Mouse (Mus musculus) urinary bladder, postnatal 4 days (tissue): ENCODE data around the gene 1810065E05Rik.

ENCODE experiments used
- DNase-seq, 2 experiments: peaks; one replicate each; pipeline ENCODE4 v3.0.0; 2021 to 2022; ENCODE audit warnings: low spot score in 2 of 2

Gene 1810065E05Rik

GRCm38 (mm10) chr11:58420815-58421214 is at the start of gene 1810065E05Rik:
Gene 1810065E05Rik (plus strand): TSS chr11:58421111.
- no peak for DNase-seq

DNA sequence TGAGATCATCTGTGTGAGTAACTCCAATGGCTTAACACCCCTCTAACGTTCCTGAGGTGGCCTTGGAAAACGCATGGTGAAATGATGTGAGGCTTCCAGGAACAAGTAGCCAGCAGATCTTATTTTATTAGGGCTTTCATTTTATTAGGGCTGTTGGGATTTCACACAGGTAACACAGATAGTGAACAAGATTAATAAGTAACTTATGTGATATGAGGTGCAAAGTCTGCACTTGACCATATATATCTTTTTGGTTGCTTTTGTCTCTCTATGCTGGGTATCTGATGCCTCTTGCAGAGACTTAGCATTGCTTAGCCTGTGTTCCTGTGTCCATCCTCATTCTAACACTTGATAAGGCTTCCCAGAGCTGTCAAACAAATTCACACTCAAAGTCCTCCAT is 43.6 kb upstream of the 1810065E05Rik start:
- no peak for DNase-seq

GRCm38 (mm10) chr11:58377686-58378085 is 43.2 kb upstream of the 1810065E05Rik start:
- DNase-seq, result no peak

GRCm38 (mm10) chr11:58378763-58379278 is 42.1 kb upstream of the 1810065E05Rik start, which contains the start of gene Lypd8:
Gene Lypd8 (plus strand): TSS chr11:58379043.
- DNase-seq, result no peak

DNA sequence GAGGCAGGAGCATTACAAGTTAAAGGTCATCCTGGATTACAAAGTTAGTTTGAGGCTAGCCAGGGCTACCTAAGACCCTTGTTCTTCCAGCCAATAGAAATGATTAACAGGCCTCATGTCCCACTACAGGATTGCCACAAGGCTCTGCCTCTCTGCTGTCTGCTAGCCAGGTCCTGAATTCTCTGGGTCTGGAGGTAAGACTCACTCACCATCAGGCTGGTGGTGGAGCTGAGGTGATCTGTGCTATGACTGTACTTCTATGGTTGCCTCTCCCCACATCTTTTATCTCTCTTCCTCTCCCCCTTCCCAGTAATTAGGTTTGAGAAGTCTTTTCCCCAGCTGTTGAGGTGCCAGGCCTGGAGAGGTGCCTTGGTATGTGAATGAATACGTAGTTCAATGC is 41.4 kb upstream of the 1810065E05Rik start:
- no peak for DNase-seq

GRCm38 (mm10) chr11:58382471-58382870 is 38.4 kb upstream of the 1810065E05Rik start:
- DNase-seq, result no peak

GRCm38 (mm10) chr11:58399985-58400645 is 20.8 kb upstream of the 1810065E05Rik start:
- no peak for DNase-seq

DNA sequence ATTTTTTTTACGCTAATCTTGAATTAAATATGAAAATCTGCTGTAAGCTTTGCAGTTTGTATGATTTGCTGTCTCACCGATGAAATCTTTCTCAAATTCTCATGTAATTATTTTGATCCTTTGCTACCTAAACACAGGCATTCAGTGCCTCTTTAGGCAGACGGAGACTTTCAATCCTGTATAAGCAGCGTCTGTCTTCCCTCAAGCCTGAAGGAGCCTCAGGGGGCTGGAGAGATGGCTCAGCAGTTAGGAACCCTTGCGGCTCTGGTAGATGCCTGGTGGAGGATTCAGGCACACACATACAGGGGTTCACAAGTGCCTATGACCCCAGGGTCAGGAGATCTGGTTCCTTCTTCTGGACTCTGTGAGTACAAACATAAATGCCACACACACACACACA is 20.3 kb upstream of the 1810065E05Rik start:
- no peak for DNase-seq

GRCm38 (mm10) chr11:58408066-58408465 is 12.8 kb upstream of the 1810065E05Rik start:
- DNase-seq, result no peak

DNA sequence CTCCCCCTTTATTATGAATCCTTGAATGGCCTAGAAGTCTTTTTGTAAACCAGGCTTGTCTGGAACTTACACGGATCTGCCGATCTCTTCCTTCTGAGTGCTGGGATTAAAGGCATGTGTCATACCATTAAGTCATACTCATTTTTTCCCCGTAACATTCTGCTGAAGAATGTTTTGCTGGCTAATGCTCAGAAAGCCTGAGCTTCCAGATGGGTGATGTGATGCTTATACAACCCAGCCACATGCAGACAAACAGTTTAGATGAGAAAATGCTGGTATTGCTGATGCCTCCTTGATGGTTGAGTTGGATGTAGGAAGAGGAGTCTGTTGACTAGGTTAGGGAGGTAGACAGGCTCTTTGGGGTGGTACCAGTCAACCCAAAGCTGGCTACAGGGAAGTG is 2.6 kb upstream of the 1810065E05Rik start:
- DNase-seq, result no peak

GRCm38 (mm10) chr11:58432259-58432658 is 11.3 kb downstream of the 1810065E05Rik start, which contains the start of gene Gm12253:
Gene Gm12253 (plus strand): TSS chr11:58432559.
- DNase-seq, result no peak

DNA sequence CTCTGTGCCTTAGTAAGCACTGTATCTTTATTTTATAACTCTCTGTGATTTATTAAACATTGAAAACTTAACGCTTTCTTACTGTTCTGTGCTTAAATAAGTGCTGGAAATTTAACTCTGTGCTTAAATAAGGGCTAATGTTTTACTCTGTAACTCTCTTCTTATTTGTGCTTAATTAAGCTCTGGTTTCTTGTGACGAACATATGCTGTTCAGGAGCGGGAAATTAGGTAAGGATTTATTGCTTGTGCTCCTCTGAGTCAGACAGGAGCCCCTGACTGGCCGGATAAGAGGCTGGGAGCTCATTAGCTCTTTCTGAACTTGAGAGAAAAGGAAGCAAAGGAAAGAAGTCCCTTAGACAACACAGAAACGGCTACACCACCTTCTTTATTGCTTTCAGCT is 17.0 kb downstream of the 1810065E05Rik start:
- no peak for DNase-seq

DNA sequence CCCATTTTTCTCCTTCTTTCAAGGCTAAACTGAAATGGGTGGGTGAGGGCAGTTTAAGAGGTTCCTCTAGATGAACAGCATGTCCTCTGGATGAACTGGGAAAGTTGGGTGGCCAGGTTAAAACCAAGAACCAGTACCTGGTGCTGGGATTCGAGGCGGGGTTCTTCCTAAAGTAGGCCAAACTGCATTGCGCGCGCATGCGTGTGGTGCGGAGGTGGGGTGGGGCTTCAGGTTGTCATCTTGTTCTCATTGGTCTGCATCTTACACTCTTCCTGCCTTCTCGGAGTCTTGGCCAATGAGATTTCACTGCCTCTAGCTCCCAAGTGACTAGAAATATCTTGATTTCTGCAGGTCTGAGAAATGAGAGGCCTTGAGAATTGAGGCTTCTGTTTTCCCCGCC is 31.8 kb downstream of the 1810065E05Rik start, which contains the start of gene Lypd9:
Lypd9 (minus strand) TSS at position 165 of the 400 bp plus-strand sequence.
- peak in 1 of 2 experiments; percentile 35 for DNase-seq

GRCm38 (mm10) chr11:58453592-58453991 is 32.7 kb downstream of the 1810065E05Rik start:
- peak in 1 of 2 experiments; percentile 51 for DNase-seq

GRCm38 (mm10) chr11:58462170-58462569 is 41.3 kb downstream of the 1810065E05Rik start, which contains the start of gene Olfr30:
Gene Olfr30 (minus strand): TSS chr11:58462270.
- no peak for DNase-seq
